Mouse (Mus musculus) heart, embryonic 14.5 days (tissue): ENCODE measurements around the gene Ralgps1. TPM values are rescaled to one million over a fixed set of nuclear protein-coding genes. Genes with fewer than 3 reads are reported as not detected.
"Not testable (repeated sequence)": the region's sequence is repeated elsewhere in the genome, so short reads cannot be mapped to it uniquely, and the experiment has no call there.

Experiments used
- ATAC-seq: fragments of 200-750 bp; cut with Nextera tagmentation; 2 replicates; pipeline ENCODE4 v1.8.0; 2017; ENCODE audit warnings: low read depth, moderate TSS enrichment; ENCODE audit not compliant: insufficient number of reproducible peaks, insufficient read depth, low FRiP score
- H3K27ac ChIP-seq, 2 experiments: fragments of 200-500 bp in 1 of 2; fragments of 300-500 bp in 1 of 2; sonication (generic) in 1 of 2; replicated peaks in 1 of 2; 2 replicates each; pipeline ENCODE4 v1.5.1; 2012 to 2014; ENCODE audit warnings: low read depth in 2 of 2, low read length in 2 of 2, control low read depth in 1 of 2, mild to moderate bottlenecking in 1 of 2, mixed read lengths in 1 of 2; ENCODE audit not compliant: control insufficient read depth in 1 of 2, insufficient read depth in 1 of 2
- H3K27me3 ChIP-seq: fragments of 300-500 bp; sonication (generic); 2 replicates; pipeline ENCODE4 v1.6.1; 2014; ENCODE audit warnings: mild to moderate bottlenecking, low read length, control low read depth; ENCODE audit not compliant: control insufficient read depth, insufficient read depth
- H3K36me3 ChIP-seq: fragments of 300-500 bp; sonication (generic); 2 replicates; pipeline ENCODE4 v1.6.1; 2014; ENCODE audit warnings: mild to moderate bottlenecking, control low read depth, low read length, mixed read lengths; ENCODE audit not compliant: control insufficient read depth, insufficient read depth
- H3K4me1 ChIP-seq, 2 experiments: fragments of 200-500 bp in 1 of 2; fragments of 300-500 bp in 1 of 2; sonication (generic) in 1 of 2; 2 replicates each; pipeline ENCODE4 v1.6.1; 2012 to 2014; ENCODE audit warnings: low read length in 2 of 2, control low read depth in 1 of 2, mixed read lengths in 1 of 2; ENCODE audit not compliant: control insufficient read depth in 2 of 2, insufficient read depth in 2 of 2
- H3K4me2 ChIP-seq: fragments of 300-500 bp; sonication (generic); 2 replicates; pipeline ENCODE4 v1.6.1; 2014; ENCODE audit warnings: mild to moderate bottlenecking, low read length
- H3K4me3 ChIP-seq, 2 experiments: fragments of 200-500 bp in 1 of 2; fragments of 300-500 bp in 1 of 2; sonication (generic) in 1 of 2; 2 replicates each; pipeline ENCODE4 v1.5.1; 2012 to 2014; ENCODE audit warnings: low read length in 2 of 2, mild to moderate bottlenecking in 2 of 2, control low read depth in 1 of 2, low read depth in 1 of 2, moderate library complexity in 1 of 2; ENCODE audit not compliant: control insufficient read depth in 1 of 2, insufficient read depth in 1 of 2
- H3K9ac ChIP-seq: fragments of 300-500 bp; sonication (generic); 2 replicates; pipeline ENCODE4 v1.6.1; 2014; ENCODE audit warnings: mild to moderate bottlenecking, low read length
- H3K9me3 ChIP-seq: fragments of 300-500 bp; sonication (generic); 2 replicates; pipeline ENCODE4 v1.6.1; 2016; ENCODE audit warnings: low read length, control low read depth; ENCODE audit not compliant: control insufficient read depth
- WGBS: fragments of 180-500 bp; shearing (Covaris S2); extraction: QIAGEN DNeasy Blood & Tissue Kit; methylation state at CpG from one replicate; pipeline ENCODE4 v1.1.7; 2014; 5-methylcytosine and 5-hydroxymethylcytosine counted together
- polyA plus RNA-seq: library from polyadenylated mRNA; unstranded; fragments of >200 nt; fragmentation: Nextera tagmentation; extraction: Ambion mirVana; gene quantifications from 2 replicates; pipeline ENCODE4 v1.2.1, GENCODE M21; 2014

Gene Ralgps1
- polyA plus RNA-seq, 1 experiment from 2014 or later: 6.7 TPM

DNA sequence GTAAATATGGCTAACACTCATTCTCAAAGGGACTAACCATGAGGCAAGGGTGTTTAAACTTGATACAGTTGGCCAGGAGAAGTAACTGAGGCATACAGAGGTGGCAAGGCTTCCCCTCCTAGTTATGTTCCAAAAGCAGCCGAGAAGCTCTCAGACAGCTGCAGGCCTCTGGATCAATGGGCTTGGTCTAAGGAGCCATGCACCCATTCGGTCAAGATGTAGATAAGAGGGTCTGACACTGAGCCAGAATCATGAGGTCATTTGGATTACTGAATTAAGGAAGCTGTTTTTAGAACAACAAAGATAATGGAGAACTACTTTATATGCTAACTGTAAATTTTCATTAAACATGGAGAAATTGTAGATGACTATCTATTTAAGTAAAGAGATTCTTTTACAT lies 244.0 kb downstream of the Ralgps1 start:
- H3K4me1 ChIP-seq: peaks cover 6 to 13% of the 10 kb centered on the region in 2 experiments; a peak in 3 of 4 replicates
- 22% methylated on average over 2 of the region's 2 CpGs for WGBS
- H3K27ac ChIP-seq: no peak overlapping the region
- H3K4me2 ChIP-seq: no peak overlapping the region
- 0 out of 2 replicates have a peak, but pooled peaks cover 2% of the 10 kb centered on the region for H3K27me3 ChIP-seq
- no peaks in the 10 kb centered on the region for H3K9me3 ChIP-seq
- no peak overlapping the region for H3K4me3 ChIP-seq
- H3K9ac ChIP-seq: no peak overlapping the region
- ATAC-seq: no peak
- no peaks in the 10 kb centered on the region for H3K36me3 ChIP-seq

DNA sequence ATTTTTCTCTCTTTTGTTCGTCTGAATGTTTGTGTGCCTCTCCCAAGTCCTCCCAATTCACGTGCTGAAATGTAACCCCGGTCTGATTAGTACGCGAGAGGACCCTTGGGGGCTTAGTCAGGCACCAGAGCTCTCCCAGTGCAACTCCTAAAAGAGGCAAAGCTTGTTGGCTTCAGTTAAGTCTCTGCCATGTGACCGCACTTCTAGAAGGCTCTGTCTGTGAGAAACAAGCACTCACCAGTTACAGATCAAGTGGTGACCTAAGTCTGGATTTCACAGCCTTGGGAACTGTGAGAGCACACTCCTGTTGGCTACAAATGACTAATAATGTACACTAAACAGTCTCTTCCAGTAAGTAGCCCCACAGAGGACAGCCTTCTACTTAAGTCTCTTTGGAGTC lies 248.4 kb downstream of the Ralgps1 start:
- Histone ChIP-seq H3K9ac (no peak overlapping the region), H3K4me2 (no peak overlapping the region), H3K27me3 (no peaks in the 10 kb centered on the region), H3K4me3 (no peak overlapping the region), H3K36me3 (no peaks in the 10 kb centered on the region), H3K9me3 (no peaks in the 10 kb centered on the region), H3K27ac (no peak overlapping the region), H3K4me1 (peaks cover 6 to 7% of the 10 kb centered on the region in 2 experiments)
- no peak for ATAC-seq
- 65% methylated on average over 6 of the region's 6 CpGs for WGBS

DNA sequence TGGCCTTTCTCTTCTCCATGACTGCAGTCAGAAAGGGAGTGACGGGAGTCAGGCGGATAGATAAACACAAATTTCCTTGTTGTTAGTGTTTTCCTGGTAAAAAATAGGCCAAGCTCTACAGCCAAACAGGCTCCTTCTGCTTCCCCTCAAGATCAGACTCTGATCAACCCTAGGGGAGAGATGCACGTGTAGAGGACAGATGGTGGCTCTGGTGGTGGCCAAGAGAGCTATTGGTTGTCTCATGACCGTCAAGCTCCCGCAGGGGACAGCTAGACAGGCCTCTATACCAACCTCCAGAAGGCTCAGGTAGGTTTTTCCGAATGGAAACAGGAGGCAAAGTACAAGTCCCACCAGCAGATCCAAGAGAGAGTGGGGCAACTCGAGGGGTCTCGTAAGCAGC lies 270.8 kb downstream of the Ralgps1 start:
- H3K9ac ChIP-seq: no peak overlapping the region
- H3K4me2 ChIP-seq: no peak overlapping the region
- H3K9me3 ChIP-seq: no peaks in the 10 kb centered on the region
- H3K4me1 ChIP-seq: peaks cover 0 to 6% of the 10 kb centered on the region in 2 experiments; a peak in 2 of 4 replicates
- 78% methylated on average over 8 of the region's 8 CpGs for WGBS
- H3K4me3 ChIP-seq: no peak overlapping the region
- H3K27me3 ChIP-seq: no peaks in the 10 kb centered on the region
- no peak for ATAC-seq
- no peak overlapping the region for H3K27ac ChIP-seq
- no peaks in the 10 kb centered on the region for H3K36me3 ChIP-seq

GRCm38 (mm10) chr2:33097326-33097725 lies 274.0 kb downstream of the Ralgps1 start:
- not testable (repeated sequence) for H3K4me1 ChIP-seq, H3K27me3 ChIP-seq, ATAC-seq, H3K4me3 ChIP-seq, H3K4me2 ChIP-seq, H3K36me3 ChIP-seq, H3K9ac ChIP-seq, H3K9me3 ChIP-seq, H3K27ac ChIP-seq
- WGBS: 76% methylated on average over 11 of the region's 12 CpGs

- Histone ChIP-seq H3K4me2 (no peak overlapping the region), H3K27me3 (no peaks in the 10 kb centered on the region), H3K9ac (no peak overlapping the region), H3K4me3 (no peak overlapping the region), H3K27ac (no peak overlapping the region), H3K9me3 (no peaks in the 10 kb centered on the region), H3K4me1 (peaks cover 5 to 12% of the 10 kb centered on the region in 2 experiments; a peak in 2 of 4 replicates), H3K36me3 (no peaks in the 10 kb centered on the region)
- ATAC-seq: no peak
- WGBS: 69% methylated on average over 10 of the region's 10 CpGs
Measured at GRCm38 (mm10) chr2:33095221-33095671, 276.0 kb downstream of the Ralgps1 start.

- 76% methylated on average over 8 of the region's 8 CpGs for WGBS
- Histone ChIP-seq H3K9ac (no peak overlapping the region), H3K36me3 (no peaks in the 10 kb centered on the region), H3K27ac (0 out of 4 replicates have a peak overlapping the region, but pooled peaks of 1 of the 2 experiments have one; percentile 10), H3K4me2 (no peak overlapping the region), H3K9me3 (no peaks in the 10 kb centered on the region), H3K27me3 (no peaks in the 10 kb centered on the region), H3K4me3 (no peak overlapping the region), H3K4me1 (peaks cover 5 to 12% of the 10 kb centered on the region in 2 experiments; a peak in 2 of 4 replicates)
- ATAC-seq: no peak
Measured at GRCm38 (mm10) chr2:33090620-33091520, 280.4 kb downstream of the Ralgps1 start.

- not testable (repeated sequence) for H3K27me3 ChIP-seq, H3K4me3 ChIP-seq, H3K4me2 ChIP-seq, H3K9me3 ChIP-seq, H3K9ac ChIP-seq, H3K36me3 ChIP-seq, ATAC-seq, H3K27ac ChIP-seq
- H3K4me1 ChIP-seq: peaks cover 5 to 12% of the 10 kb centered on the region in 2 experiments; a peak in 2 of 4 replicates
- 44% methylated on average over 1 of the region's 1 CpGs for WGBS
Measured at GRCm38 (mm10) chr2:33090033-33090400, 281.3 kb downstream of the Ralgps1 start.
